Mouse (Mus musculus) urinary bladder, adult 2 months (tissue): Measurements from ENCODE around the gene Cyp46a1. TPM values are rescaled to one million over a fixed set of nuclear protein-coding genes. Genes with fewer than 3 reads are reported as not detected.

Source experiments
- DNase-seq: peaks from one replicate; pipeline ENCODE4 v3.0.0; 2022; ENCODE audit warnings: low spot score
- polyA plus RNA-seq: library from polyadenylated mRNA; depleted of rRNA; stranded (reverse); fragments of >200 nt; gene quantifications from 2 replicates; pipeline ENCODE4 v1.2.3, GENCODE M21; 2012

Gene Cyp46a1
- polyA plus RNA-seq, 1 experiment = 8.3 TPM

DNA sequence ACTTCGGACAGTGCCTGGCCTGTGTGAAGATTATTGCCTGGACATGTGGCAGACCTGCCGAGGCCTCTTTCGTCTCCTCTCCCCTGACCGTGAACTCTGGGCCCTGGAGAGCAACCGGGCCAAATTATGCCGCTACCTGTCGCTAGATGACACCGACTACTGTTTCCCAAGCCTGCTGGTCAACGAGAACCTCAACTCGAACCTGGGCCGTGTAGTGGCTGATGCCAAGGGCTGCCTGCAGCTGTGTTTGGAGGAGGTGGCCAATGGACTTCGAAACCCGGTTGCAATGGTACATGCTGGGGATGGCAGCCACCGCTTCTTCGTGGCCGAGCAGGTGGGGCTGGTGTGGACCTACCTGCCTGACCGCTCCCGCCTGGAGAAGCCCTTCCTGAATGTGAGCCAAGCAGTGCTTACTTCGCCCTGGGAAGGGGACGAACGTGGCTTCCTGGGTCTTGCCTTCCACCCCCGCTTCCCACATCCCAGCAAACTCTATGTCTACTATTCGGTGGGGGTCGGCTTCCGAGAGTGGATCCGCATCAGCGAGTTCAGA lies 22.4 kb upstream of the Cyp46a1 start:
- DNase-seq = no peak

DNA sequence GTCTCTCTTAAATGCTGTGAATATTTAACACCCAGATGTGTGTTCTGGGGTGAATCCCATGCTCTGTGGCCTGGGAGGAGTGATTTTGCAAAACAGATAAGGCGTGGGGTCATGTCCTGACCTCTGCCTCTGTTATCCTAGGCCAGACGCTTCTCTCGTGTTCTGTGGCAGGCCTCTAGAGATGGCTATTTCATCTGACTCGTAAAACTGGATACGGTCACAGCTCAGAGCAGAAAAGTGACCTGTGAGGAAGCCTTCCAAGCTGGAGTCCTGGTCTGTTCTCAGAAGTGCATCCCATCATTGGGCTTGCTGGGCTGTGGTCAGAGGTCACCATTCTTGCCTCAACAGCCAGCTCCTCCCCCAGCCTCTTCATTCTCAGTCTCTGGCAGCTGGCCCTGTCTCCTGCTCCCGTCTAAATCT lies 21.7 kb upstream of the Cyp46a1 start:
- DNase-seq = no peak

DNA sequence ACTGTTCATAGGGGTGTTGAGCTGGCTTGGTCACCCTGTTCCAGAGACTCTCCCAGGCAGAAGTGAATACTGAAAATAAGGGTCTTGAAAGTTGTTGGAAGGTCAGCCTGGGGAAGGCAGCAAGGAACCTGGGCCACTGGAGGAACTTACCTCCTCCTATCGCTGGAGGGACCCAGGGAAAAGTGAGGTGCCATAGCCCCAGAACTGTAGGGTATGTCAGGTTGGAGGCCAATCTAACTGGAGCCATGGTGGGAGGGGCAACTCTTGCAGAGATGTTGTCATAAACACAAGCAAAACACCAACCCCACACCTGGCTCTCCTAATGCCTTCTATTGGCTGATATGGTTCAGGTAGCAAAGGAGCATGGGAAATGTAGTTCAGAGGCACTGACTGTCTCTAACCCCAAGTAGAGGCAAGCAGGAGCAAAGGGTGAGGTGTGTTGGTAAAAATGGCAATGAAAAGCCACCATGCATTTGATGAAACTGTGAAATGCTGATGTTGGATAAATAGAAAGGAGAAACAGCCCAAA lies 20.9 kb upstream of the Cyp46a1 start:
- DNase-seq = no peak

DNA sequence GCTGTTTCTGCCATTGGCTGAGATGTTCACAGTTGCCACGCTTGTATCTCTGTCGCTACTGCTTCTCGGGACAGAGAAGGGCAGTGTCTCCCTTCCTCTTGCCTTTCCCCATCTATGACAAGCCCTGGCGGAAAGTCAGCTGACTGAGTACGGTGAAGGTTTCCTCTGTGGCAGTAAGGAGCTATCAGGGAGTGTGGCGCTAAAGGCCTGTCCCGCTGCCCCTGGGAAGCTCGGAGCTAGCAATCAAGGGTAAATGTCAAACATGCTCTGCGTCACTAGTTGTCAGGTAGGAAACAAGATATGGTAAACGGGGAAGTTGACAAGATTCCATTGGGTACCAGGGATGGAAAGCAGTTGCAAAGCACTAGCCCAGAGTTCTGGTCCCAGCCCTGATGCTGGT lies 18.4 kb upstream of the Cyp46a1 start:
- no peak for DNase-seq

DNA sequence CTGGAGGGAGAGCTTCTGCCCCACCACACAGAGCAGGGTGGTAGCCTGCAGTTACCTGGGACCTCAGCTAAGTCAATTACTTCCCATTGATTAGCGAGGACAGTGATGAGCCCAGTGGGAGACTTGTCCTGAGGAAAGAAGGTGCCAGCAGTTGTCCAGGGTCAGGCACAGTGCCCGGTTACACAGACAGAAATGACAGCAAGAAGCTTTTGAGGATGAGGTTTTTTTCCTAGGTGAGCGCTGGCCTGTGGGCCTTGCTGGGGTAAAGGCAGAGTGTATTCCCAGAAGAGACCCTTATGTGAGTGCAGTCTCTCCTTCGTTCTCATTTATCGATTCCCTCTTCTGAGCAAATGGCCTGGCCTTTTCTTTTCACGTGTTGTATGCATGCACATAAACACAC lies 17.5 kb upstream of the Cyp46a1 start:
- no peak for DNase-seq

DNA sequence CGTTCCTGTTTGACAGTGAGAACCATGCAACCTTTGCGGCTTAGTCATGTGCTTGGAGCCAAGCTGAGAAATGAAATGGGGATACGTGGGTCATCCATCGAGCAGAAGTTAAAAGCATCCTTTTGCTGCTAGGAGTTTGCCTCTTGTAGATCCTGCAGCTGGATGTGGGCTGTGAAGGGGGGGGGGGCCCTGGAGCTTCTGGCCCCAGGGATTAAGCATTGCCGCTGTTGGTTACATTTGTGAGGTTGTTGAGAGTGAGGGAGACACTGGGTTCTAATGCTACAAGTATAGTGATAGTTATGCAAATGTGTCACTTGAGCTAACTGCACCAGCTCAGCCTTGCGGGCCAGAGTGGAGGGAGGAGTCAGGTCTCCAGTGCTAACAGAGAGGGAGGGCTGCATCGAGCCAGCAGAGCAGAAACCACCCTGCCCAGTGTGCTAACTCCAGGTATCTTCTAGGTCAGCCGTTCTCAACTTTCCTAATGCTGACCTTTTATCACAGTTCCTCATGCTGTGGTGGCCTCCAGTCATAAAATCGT lies 16.9 kb upstream of the Cyp46a1 start:
- DNase-seq = no peak

DNA sequence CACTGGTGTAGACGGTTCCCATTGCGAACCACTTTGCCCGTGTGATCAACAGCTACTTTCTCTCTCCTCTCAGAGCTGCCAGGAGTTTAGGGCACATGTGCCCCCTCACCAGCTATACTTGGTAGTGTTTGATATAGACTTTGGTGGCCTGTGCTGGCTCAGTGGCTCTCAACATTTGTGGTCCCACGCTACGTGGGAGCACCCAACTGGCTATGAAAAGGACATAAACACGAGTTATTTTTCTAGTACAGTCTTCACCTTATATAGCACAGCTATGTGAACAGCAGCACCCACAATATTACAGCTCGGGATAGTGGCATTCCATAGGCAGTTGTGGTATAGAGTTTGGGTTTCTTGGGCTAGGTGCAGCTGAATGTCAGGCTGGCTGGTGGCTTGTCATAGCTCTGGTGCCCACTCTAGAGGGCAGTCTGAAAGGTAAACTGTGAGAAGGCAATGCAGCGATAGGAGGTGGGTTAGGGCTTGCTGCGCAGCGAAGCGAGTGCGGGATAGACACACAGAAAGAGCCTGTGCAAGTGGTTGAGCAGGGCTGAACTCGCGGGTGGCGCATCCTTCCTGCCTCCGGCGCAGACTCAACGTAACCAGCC lies 16.3 kb upstream of the Cyp46a1 start:
- DNase-seq = no peak

DNA sequence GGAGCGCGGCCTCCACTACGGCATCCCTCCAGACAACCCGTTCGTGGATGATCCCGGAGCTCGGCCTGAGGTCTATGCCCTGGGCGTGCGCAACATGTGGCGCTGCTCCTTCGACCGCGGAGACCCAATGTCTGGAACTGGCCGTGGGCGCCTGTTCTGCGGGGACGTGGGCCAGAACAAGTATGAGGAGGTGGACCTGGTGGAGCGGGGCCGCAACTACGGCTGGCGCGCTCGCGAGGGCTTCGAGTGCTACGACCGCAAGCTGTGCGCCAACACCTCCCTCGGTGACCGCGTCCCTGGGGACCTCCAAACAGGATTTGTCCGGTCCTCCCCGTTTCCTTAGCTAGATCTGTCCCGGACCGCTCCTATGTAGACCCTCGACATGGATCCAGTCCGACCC lies 15.7 kb upstream of the Cyp46a1 start:
- DNase-seq = no peak

DNA sequence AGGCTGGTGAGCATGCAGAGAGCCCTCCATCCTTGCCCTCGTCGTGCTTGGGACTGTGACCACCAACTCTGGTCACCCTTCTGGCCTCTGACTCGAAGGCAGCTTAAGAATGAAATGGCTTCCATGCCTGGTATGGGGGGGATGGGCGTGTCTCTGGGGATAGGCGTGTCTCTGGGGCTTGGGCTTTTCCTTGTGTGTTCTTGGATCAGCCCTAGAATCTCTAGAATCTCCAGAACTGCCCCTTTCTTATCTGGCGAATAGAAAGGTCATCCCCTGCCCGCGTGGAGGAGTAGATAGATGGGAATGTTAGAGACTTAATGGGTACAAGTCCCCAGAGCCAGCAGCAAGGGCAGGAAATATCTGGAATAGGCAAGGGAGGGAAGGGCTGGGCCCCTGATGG lies 14.1 kb upstream of the Cyp46a1 start:
- DNase-seq = no peak

DNA sequence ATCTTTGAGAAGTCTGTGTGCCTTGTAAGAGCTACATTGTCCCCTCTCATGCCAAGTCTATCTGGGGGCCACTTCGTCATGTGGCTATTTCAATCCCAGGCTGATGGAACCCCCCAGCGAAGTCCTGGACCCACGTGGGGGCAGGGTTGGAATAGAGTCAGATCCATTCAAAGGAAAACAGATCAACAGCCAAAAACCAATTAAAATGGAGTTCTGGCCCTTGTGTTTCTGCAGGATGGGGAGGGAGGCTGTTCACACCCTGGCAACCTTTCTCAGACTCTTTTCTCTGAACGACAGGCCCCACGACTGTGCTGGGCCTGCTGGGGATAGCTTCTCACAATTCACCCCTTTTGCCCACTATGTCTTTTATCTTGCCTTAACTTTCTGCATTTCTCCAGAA lies 7.8 kb upstream of the Cyp46a1 start:
- no peak for DNase-seq

DNA sequence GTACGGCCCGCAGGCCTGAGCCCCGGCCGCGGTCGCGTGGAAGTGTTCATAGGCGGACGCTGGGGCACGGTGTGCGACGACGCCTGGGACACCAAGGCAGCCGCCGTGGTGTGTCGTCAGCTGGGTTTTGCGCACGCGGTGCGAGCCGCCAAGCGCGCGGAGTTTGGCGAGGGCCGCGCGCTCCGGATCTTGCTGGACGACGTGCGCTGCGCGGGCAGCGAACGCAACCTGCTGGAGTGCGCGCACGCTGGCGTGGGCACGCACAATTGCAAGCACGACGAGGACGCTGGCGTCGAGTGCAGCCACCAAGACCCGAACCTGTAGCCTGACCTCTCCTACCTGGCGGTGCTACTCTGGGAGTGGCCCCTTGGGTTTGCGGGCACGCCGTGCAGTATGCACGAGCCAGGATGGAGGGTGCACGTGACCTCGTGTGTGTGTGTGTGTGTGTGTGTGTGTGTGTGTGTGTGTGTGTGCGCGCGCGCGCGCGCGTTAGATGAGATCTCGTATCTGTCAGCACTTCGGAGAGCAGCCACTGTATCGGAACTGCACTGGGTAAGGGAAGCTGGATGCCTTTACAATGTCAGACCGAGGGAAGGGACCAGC lies 6.2 kb upstream of the Cyp46a1 start:
- no peak for DNase-seq

DNA sequence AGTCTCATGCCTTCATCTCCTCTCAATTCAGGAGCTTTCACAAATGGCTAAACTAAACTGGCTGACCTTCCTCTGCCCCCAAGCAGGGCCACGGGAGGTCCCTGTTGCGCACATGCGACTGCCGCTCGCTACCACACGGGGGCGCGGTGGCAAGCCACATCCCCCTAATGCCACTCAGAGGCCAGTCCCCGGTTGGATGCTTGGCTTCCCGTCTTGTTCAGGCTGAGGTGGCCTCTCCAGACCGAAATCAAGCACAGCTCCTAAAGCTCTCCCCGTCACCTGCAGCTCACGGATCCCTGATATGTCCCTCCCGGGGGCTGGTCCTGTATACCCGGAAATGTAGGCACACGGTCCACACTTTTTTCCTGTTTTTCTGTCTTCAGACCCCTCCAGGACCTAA lies 1.1 kb upstream of the Cyp46a1 start:
- DNase-seq = peak; percentile 74

DNA sequence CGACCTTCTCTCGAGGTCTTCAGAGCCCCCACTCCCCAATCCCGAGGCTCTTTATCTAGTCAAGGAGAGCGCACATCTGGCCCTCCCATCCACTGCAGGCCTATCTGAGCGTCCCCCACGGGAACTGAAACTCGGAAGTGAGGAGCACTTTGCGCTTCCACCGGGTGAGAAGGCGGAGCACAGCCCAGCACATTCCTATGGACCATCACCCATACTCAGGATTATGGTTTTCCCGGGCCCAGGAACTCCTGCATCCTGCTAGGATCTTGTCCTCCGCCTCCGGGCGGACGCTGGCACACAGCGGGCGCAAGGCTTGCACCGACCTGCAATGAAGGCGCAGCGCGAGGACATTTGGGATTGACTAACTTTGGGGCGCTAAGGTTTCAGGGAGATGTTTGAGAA lies 699 bp upstream of the Cyp46a1 start:
- no peak for DNase-seq

DNA sequence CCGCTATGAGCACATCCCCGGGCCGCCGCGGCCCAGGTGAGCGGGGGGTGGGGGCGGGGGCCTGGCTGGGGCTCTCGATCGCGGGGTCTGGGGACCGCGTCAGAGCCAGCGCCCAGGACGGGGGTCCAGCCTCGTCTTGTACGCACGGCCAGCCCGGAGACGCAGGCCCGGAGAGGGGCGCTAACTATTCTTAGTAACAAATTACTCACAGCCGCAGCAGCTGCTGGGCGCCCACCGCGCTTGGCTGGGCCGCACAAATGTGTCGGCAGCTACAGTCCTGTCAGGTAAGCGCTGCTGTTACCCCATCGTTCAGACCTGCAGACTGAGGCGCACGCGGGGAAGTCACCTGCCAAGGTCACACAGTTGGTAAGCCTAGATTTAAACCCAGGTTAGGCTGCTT lies 348 bp downstream of the Cyp46a1 start:
- DNase-seq = no peak

DNA sequence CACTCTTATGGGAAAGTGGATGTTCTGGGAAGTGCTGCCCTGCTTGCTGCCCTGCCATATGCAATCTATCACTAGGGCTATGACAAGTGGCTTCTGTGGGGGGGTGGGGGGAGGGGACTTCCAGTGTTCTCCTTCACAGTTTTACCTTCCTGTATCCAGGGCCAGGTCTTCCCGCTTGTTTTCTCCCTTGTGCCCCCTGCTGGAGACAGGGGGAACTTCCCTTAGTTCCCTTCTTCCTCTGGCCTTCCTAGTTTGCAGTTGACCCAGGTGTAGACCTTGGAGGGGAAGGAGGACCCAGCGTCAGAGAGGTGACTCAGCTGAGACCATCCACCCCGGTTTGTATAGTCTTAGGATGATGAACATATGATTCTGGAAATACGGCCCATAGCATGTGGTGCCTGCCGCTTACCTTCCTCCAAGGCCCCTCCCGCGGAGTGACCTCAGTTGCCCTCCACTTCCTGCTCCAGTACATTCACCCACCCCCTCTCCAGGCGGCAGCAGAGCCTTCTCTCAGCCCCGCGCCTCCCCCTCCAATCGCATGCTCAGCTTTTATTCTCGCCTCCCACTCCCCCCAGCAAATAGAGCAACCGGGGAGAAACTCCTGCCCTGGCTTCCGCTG lies 4.5 kb downstream of the Cyp46a1 start:
- no peak for DNase-seq

DNA sequence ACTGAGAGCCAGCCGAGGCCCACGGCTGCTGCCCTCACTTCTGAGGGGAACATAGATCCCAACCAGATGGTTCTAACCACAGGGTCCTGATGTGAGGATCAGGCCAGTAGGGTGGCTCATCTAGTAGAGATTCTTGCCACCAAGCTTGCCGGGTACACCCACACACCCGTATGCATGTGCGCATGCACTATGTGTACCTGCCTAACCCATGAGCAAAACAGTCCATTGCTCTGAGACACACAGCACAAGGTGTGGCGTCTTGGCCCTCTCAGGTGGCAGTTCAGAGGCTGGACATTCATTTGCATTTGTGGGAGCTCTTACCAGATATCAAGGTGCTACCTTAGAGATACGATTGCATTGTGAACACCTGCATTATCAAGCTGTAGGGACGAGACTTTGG lies 14.0 kb downstream of the Cyp46a1 start:
- DNase-seq = no peak

DNA sequence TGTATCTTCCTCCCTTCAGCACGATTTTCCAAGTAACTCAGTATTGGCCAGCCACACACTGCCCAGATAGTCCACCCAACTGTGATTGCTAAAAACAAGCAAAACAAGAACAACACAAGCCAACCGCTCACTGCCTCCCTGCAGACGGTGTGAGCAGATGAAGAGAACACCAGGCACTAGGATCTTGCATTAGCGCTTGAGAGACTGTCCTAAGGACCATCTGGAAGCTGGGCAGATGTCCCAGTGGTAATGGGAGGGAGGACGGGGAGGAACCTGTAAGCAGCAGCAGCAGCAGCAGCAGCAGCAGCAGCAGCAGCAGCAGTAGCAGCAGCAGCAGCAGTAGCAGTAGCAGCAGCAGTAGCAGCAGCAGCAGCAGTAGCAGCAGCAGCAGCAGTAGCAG lies 14.8 kb downstream of the Cyp46a1 start:
- DNase-seq = no peak

DNA sequence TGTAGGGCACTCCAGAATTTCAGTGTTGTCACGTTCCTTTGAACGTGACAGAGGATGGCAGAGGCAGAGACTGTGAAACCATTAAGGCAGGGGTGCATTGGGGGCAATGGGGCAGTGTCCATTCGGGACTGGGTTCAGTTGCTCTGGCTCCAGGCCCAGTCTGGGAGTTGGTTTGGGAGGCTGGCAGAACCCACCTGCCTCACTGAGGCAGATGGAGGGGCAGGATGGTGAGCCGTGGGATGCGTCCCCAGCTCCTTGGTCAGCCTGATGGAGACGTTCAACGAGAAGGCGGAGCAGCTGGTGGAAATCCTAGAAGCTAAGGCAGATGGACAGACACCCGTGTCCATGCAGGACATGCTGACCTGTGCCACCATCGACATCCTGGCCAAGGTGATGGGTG lies 16.8 kb downstream of the Cyp46a1 start:
- DNase-seq = no peak

DNA sequence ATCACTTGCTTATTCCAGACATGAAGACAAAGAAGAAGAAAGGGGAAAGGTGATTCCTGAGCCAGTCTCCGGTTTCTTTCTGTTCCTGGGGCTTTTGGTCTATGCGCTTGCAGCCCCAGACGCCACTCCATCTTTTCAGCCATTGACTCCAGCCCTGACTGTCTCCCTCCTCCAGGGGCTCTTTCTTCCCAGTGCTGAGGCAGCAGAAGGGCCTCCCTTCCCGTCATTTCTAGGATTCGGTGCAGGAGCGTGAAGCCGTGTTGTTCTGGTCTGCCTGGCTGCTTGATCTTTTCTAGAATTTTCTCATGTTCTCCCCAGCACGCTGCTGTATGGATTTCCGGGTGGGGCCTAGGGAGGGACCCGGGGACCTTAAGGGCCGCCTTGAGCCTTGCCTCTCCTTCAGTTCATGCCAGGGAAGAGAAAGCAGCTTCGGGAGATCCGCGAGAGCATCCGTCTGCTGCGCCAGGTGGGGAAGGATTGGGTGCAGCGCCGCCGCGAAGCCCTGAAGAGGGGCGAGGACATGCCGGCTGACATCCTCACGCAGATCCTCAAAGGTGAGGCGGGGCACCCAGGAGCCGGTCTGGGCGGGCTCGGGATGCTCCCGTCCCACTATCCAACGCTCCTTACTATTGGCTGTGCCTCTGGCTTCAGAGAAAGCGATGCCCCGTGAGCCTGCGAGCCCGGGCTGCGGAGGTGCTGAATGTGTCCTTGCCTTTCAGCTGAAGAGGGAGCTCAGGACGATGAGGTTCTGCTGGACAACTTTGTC lies 18.4 kb downstream of the Cyp46a1 start:
- DNase-seq = no peak

DNA sequence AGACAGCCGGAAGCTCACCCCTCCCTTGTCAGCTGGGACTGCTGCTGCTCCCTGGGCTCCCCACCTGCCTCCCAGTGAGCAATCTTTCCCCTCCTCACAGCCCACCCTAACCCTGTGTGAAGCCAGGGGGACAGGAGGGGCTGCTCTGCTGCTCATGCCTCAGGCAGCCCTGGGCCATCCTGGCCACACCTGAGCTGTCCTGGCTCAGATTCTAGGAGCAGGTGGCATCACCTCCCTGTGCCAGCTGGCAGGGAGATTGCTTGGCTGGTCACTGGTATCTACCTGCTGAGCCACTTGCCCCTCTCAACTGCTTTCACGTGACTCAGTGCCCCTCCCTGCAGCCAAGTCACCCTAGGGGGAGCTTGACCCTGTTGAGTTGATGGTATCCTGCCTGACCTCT lies 20.1 kb downstream of the Cyp46a1 start:
- DNase-seq = no peak

DNA sequence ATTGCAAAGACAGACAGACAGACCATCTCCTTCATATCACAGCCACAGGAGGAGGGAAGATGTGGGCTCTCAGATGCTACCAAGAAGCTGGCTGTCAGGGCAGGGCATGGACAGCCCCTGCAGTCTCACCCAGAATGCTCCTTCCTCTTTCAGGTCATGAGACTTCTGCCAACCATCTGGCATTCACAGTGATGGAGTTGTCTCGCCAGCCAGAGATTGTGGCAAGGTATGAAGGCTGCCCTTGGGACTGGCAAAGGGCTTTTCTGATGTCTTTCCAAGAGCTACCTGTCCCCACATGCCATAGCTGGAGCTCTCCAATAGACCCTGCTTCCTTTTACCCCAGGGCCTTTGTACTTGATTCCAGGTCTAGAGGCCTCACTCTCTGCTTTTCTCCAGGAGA lies 21.1 kb downstream of the Cyp46a1 start:
- no peak for DNase-seq

DNA sequence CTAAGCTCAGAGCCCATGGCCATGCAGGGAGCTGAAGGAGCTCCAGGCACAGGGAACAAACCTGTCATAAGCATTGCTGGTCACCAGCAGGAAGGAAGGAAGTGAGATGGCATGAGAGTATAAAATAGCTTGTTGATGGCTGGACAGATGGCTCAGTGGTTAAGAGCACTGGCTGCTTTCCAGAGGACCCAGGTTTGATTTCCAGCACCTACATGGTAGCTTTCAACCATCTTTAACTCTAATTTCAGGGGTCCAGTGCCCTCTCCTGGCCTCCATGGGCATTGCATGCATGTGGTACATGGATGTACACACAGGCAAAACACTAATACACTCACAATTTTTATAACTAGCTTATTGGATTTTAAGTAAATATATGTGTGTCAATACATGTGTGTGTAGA lies 21.8 kb downstream of the Cyp46a1 start:
- no peak for DNase-seq
